Mouse (Mus musculus) cerebellum, adult 11 months (tissue): Measurements from ENCODE around the gene Alox5.
A peak's percentile ranks its signal among the peaks of the same experiment; 100 is the strongest.

Experiments used
- DNase-seq: peaks from one replicate; pipeline ENCODE4 v3.0.0; 2022

Alox5 gene

GRCm38 (mm10) chr6:116416000-116416552, 44.9 kb downstream of the Alox5 start:
- DNase-seq = no peak

GRCm38 (mm10) chr6:116415126-116415676, 45.8 kb downstream of the Alox5 start:
- no peak for DNase-seq

GRCm38 (mm10) chr6:116412546-116413325, 48.2 kb downstream of the Alox5 start:
- no peak for DNase-seq

GRCm38 (mm10) chr6:116411716-116412115, 49.3 kb downstream of the Alox5 start:
- DNase-seq = no peak

GRCm38 (mm10) chr6:116410436-116410835, 50.5 kb downstream of the Alox5 start:
- no peak for DNase-seq

GRCm38 (mm10) chr6:116407956-116408657, 52.9 kb downstream of the Alox5 start:
- DNase-seq = no peak

- DNase-seq = no peak
Measured at GRCm38 (mm10) chr6:116407216-116407615, 53.8 kb downstream of the Alox5 start.

- no peak for DNase-seq
Measured at GRCm38 (mm10) chr6:116406680-116407079, 54.3 kb downstream of the Alox5 start.

- DNase-seq = no peak
Measured at GRCm38 (mm10) chr6:116406152-116406551, 54.8 kb downstream of the Alox5 start.

- DNase-seq = no peak
Measured at GRCm38 (mm10) chr6:116405715-116406114, 55.3 kb downstream of the Alox5 start.

- no peak for DNase-seq
Measured at GRCm38 (mm10) chr6:116405243-116405642, 55.7 kb downstream of the Alox5 start.

- DNase-seq = no peak
Measured at GRCm38 (mm10) chr6:116402426-116402825, 58.6 kb downstream of the Alox5 start.

GRCm38 (mm10) chr6:116401746-116402423, 59.1 kb downstream of the Alox5 start:
- DNase-seq = peak; percentile 83

- no peak for DNase-seq
Measured at GRCm38 (mm10) chr6:116398136-116398535, 62.8 kb downstream of the Alox5 start.

GRCm38 (mm10) chr6:116397621-116398020, 63.4 kb downstream of the Alox5 start:
- no peak for DNase-seq

GRCm38 (mm10) chr6:116394916-116395648, 65.9 kb downstream of the Alox5 start:
- no peak for DNase-seq

- DNase-seq = no peak
Measured at GRCm38 (mm10) chr6:116389481-116389880, 71.5 kb downstream of the Alox5 start.

GRCm38 (mm10) chr6:116388068-116388467, 72.9 kb downstream of the Alox5 start:
- DNase-seq = no peak

- DNase-seq = no peak
Measured at GRCm38 (mm10) chr6:116386506-116386905, 74.5 kb downstream of the Alox5 start.

- no peak for DNase-seq
Measured at GRCm38 (mm10) chr6:116386045-116386415, 74.9 kb downstream of the Alox5 start.

GRCm38 (mm10) chr6:116385194-116386044, 75.6 kb downstream of the Alox5 start:
- no peak for DNase-seq
